Mouse (Mus musculus) testis, postnatal 14 days (tissue): Measurements from ENCODE around the gene Zfp362.

Experiments used
- DNase-seq: peaks from one replicate; pipeline ENCODE4 v3.0.0; 2021; ENCODE audit warnings: low spot score

Zfp362 gene

GRCm38 (mm10) chr4:128801675-128802465 lies 4.0 kb downstream of the Zfp362 start:
- no peak for DNase-seq

DNA sequence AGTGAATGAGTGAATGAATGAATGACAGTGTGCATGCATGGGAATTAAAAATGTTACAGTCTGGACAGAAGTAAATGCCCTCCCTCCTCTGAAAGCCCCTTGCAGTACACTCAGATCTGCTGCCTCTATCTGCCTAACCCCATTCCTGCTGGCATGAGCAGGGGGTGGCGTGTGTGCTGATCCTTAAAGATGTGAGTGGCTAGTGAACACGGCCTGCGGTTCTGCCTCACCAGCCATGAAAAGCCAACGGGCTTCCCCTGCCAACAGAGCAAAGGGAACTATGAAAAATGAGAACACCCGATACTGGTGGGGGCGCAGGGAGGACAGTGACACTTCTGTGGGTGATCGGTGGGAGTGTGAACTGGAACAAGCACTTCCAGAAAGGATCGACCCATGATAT lies 9.1 kb downstream of the Zfp362 start:
- DNase-seq, result no peak

DNA sequence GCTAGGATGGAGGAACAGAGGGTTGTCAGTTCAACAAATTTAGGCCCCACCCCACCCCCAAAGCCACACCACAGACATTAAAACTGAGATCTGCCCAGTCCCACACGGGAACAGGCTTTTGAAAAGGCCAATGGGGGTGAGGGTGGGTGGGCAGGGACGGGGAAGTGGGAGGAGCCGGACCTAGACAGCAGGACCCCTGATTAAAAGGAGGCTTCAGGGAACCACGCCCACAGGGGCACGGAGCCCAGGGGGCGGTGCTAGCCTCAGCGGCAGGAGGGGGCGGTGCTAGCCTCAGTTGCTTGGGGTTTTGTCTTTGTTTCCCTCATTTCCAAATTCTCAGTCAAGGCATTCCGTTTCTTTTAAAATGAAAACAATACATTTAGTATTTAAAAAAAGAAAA lies 10.2 kb downstream of the Zfp362 start:
- DNase-seq, result no peak

DNA sequence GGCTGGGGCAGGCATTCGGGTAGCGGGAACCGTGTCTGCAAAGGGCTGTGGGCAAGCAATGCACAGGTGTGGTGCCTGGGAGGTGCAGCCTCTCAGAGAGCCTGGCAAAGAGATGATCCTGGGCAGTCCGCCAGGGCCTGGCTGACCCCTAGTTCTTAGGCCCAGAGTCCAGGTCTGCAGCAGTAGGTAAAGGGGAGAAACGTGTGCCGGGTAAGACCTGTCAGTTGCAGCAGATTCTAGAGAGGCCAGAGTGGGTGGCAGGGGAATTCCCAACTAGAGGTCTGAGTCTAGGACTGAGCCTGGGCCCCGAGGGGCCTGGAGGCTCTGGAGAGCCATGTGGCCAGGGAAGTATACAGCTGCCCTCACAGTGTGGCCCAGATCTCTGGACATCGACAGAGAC lies 11.6 kb downstream of the Zfp362 start:
- no peak for DNase-seq

DNA sequence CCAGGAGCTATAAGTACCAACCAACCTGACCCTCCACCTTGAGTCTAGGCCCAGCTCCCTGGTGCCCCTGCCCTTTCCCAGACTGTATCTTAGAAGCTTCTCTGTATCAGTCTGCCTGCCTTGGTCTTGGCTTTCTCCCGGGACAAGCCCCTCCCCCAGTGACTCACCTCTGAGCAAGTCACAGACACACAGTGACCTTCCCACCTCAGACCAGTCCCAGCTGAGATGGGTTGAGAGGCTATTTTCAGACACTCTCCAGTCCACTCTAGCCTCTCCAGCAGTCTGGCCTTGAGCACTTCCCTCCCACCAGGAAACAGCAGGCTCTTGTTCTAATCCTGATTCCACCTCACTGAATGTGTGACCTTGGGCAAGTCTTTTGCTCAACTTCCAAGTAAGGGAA lies 12.1 kb downstream of the Zfp362 start:
- peak; percentile 34 for DNase-seq

GRCm38 (mm10) chr4:128789646-128790045 lies 16.2 kb downstream of the Zfp362 start:
- no peak for DNase-seq

GRCm38 (mm10) chr4:128788108-128788507 lies 17.7 kb downstream of the Zfp362 start:
- DNase-seq, result no peak

DNA sequence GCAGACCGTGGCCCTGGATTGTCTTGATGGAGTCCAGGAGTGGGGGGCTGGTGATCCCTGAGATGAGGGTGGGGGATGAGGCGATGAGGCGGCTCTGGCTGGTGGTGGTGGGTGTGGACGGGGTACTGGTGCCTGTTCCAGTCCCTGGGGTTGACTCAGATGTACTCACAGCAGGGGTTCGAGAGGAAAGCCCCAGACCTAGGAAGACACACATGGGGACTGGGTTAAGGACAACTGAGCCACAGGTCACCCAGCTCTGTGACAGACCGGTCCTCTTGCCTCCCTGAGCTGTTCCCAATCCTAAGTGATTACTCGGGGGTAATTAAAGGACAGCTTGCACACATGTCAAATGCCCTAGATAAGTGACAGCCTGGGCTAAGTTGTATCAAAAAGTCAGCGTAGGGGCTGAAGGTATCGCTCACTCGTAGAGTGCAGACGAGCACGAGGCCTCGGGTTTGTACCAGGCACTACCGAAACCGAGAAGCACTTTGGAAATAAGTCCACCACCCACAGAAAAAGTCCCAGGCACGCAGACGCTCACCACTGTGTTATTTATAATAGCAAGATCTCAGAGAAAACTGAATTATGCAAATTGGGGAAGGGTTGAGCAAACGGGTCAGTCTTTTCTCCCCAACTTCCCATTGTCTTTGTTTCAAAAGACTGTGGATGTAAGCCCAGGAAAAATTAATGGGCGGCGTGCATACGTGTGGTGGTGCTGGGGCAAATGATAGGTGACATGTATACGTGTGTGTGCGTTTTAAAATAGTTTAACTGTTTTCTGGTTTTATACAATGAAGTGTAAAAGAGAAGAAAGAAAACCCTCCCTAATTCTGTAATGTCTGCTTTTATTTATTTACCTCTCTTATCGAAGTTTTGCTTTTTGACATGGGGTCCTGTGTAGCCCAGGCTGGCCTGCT lies 18.6 kb downstream of the Zfp362 start:
- no peak for DNase-seq

DNA sequence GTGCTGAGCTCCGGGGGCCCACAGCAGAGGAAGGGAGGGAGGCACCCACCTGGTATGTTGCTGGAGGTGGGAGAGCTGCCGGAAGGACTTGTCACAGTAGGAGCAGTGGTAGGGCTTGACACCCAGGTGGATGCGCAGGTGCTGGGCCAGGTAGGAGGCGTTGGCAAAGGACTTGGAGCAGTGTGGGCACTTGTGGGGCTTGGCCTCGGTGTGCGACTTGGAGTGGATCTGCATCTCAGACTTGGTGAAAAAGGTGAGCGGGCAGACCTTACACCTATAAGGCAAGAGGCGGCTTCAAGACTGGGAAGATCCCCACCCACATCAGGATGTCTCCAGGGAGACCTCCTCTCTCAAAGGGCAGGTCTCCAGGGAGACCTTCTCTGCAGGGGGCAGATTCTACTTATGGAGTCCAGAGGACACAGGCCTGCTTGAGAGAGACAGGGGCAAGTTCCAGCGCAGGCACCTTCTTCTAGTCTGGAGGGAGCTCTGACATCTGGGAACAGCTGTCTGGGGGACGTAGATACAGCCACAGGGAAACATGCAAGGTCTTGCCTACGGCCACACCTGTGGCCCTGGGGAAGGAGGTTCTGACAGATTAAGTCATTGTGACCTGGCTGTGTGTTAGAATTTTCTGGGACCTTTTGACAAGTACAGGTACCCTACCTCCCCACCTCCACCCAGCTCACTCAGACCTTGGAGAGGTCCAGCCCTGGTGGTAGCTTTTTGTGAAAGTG lies 19.8 kb downstream of the Zfp362 start:
- DNase-seq, result no peak

DNA sequence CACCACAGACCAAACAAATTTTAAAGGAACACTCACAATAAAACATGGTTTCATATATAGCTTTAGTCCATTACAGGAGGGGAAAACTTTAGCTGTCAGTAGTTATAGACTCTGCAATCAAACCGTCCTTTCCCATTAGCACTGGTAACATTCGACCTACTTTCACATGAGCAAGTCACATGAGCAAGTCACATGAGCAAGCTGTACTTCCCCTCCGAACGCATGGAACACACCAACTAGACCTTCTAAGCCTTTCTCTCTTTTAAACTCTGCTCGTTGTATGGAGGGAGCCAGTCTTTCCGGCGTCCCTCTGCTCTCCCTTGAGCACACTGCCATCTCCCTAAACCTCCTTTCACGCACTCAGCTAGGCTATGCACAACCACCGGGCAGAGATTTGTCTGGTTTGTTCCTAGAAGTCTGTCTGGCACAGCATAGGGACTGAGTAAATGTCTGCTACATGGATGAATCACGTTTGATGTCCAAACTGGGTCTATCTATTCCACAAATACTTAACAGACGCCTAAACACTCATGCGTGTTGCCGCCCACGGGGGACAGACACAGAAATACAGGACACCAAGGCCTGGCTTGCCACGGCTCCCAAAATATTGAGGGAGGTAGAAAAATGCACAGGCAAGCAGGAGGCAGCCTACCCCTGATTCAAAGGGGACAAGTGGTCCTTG lies 20.8 kb downstream of the Zfp362 start:
- DNase-seq, result no peak

GRCm38 (mm10) chr4:128782645-128783044 lies 23.2 kb downstream of the Zfp362 start:
- DNase-seq, result no peak

DNA sequence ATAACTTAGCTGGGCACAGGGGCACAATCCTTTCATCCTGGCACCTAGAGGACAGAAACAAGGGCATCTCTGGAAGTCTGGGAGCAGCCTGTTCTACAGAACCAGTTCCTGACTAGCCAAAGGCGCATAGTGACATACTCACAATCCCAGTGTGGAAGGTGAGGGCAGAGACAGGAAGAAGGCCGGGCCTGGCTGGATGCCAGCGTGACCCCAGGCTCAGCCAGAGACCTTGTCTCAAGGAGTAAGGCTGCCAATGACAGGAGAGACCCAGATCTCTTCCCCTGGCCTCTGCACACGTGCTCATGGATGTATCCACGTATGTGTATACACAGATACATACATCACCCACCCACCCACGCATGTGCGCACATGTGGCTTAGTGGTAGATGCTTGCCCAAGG lies 23.8 kb downstream of the Zfp362 start:
- no peak for DNase-seq

DNA sequence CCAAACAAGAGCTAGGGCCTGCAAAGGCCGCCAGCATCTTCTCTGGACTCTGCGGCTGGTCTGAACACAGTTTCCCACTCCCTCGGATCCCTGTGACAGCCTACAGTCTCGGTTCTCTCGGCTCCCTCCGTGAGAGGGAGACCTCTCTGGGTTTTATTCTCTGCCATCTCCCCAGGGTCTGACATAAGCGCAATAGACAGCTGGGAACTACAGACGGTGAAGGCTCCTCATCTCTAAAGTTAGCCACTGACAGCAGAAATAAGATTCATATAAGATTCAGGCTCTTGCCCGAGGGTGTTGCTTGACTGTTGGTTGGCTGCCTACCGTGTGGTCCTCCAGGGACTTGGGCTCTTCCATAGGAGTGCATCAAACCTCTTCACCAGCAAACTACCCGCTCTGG lies 28.3 kb downstream of the Zfp362 start:
- DNase-seq, result no peak

GRCm38 (mm10) chr4:128776568-128777289 lies 29.1 kb downstream of the Zfp362 start:
- DNase-seq, result peak; percentile 67

GRCm38 (mm10) chr4:128774467-128774866 lies 31.4 kb downstream of the Zfp362 start:
- DNase-seq, result no peak

GRCm38 (mm10) chr4:128773820-128774219 lies 32.0 kb downstream of the Zfp362 start:
- DNase-seq, result no peak

- no peak for DNase-seq
These were observed 35.1 kb downstream of the Zfp362 start for GRCm38 (mm10) chr4:128770698-128771097.

DNA sequence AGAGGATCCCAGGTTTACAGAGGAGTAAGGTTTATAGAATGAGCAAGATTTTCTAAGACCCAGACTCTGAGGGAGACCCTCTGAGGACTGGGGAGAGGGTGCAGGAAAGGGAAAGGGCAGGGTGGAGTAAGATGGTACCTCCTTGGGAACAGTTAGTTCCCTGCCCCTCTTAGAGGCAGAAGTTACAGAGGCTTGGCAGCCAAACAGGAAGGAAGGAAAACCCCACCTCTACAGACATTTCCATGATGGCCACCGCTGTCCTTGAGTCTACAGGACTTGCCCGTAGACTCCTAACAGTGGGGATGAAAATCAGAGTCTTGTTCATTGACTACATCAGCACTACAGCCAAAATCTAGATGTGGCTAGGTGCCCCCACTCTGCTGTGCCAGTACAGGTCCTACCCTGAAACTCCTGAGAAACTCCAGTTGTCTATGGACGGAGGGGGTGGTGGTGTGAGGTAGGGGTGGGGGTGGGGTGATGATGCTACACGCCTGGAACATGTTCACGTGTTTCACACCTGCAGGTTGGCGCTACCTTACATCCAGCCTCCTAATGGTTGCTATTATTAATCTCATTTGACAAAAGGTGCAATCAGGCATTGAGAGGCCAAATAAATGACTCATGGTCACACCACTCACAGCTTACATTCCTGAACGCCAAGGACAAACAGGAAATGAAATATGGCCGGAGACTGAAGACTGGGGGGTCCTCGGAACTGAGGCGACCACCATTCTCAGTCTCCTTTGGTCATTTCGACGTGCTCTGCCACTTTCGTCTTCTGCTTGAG lies 36.1 kb downstream of the Zfp362 start:
- DNase-seq, result no peak

DNA sequence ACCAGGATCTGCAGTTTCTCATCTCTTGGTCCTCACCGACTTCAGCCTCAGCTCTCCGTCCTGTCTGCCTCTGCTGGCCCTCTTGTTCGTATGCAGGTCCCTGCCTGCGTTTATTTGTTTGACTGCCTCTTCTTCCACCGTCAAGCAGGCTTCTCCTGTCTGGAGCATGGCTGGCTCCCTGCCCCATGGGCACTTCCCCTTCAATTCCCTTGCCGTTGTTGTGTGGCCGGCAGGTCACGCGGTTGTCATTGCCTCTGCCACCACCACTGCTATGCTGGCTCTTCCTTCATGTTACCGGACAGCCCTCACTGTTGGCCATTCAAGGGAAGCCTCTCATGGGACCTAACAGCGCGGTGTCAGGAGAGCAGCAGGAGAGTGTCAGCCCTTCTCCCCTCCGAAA lies 37.7 kb downstream of the Zfp362 start:
- DNase-seq, result no peak

- no peak for DNase-seq
These were observed 38.9 kb downstream of the Zfp362 start for GRCm38 (mm10) chr4:128766929-128767328.
